Mouse (Mus musculus): ENCODE data around the gene Magee1.
"Not testable (repeated sequence)": the region's sequence is repeated elsewhere in the genome, so short reads cannot be mapped to it uniquely, and the experiment has no call there.

Gene Magee1

DNA sequence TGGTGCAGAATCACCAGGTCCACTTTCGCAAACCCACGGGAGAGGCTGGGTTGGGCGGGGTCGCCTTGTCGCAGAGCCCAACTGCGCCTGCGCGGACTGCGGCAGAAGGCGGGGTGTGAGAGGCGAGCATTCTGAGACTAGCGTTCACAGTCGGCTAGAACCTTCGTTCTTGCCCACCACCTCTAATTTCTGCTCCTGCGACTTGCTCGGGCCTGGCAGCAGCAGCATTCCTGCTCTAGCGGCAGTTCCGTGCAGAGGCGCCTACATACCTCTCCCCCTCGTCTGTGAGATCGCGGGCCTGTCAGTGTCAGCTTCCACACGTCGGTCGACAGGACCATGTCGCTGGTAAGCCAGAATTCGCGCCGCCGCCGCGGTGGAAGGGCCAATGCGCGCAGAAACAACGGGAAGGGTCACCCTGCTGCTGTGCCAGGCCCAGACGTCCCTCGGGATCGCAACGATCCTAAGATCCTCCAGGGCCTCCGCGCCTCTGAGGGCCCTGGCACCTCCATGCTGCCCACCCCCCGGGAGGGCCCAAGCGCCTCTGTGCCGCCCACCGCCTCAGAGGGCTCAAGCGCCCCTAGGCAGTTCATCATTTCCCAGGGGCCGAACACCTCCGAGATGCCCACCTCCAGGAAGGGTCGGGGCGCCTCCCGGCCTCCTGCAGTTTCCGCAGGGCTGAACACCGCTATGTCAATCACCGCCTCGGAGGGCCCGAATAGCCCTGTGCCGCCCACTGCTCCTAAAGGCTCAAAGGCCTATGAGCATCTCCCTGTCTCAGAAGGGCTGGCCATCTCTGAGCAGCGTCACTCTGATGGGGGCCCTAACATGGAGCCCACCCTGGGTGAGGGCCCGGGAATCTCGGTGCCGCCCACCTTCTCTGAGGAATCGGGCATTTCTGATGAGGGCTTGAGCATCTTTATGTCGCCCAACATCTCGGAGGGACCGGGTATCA is at the start of gene Magee1:
Gene Magee1, plus strand, starts transcription at position 104 of the 952 bp plus-strand sequence.
- in situ Hi-C loops (cut with MboI), result no loop called here

GRCm38 (mm10) chrX:105079151-105079550 is 41.0 kb upstream of the Magee1 start:
- in situ Hi-C loops (cut with MboI), result no loop called here

DNA sequence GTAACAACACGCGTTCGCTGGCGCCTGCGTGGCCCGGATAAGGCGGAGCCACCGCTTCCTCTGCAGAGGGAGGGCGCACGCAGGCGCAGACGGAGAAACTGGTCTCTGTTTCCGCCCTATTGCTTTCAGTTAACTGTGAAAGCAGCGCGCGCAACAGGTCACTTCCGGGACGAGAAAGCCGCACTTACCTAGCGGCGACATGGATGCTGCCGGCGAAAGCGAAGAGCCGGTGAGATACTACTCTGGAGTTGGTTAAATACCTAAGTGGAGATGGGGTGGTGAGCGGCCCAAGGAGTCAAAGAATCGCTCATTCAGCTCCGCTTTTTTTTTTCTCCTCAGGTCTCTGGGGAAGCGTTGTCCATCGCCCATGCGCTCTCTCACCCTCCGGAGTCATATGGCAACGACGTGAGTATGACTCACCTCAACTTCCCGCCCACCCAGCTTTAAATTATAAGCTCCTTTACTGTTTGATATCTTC is 40.5 kb upstream of the Magee1 start, which contains the start of gene Pbdc1:
Gene Pbdc1, plus strand, starts transcription at position 142 of the 478 bp plus-strand sequence.
- in situ Hi-C loops (cut with MboI), result no loop called here

DNA sequence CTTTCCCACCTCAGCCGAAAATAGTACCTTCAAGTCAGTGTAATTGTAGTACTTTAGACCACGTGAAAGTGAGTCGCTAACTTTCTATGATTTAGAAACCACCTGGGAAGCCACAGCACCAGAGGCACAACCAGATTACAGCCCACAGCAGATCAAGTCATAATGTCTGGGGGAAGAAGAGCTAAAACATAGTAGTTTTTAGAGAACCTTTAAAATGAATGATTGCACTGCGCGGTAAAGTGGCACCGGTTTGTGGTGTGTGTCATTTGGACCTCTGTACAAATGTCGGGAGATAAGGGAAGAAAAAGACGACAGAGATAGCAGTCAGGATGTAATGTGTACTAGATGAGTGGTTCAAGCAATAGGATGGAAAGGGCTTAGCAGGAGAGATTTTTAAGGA is 40.1 kb upstream of the Magee1 start:
- in situ Hi-C loops (cut with MboI), result no loop called here

GRCm38 (mm10) chrX:105083013-105083412 is 37.2 kb upstream of the Magee1 start:
- in situ Hi-C loops (cut with MboI), result not testable (repeated sequence)

DNA sequence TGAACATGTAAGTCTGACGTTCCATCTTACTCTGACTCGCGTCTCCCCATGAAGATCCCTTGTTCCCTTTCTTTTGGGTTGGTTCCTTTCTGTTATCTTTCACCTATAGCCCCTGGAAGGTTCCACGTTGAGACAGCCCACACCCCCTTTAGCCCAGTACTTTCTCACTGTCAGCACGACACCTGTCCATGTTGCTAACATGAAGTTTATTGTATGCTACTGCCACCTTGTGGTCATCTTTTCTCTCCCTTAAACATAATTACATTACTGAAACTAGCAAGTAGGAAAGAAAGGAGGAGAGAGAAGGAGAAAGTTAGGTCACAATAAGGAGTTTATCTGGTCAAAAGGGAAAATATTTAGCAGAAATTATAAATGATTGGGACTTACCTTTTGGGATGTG is 16.0 kb upstream of the Magee1 start:
- in situ Hi-C loops (cut with MboI), result no loop called here

DNA sequence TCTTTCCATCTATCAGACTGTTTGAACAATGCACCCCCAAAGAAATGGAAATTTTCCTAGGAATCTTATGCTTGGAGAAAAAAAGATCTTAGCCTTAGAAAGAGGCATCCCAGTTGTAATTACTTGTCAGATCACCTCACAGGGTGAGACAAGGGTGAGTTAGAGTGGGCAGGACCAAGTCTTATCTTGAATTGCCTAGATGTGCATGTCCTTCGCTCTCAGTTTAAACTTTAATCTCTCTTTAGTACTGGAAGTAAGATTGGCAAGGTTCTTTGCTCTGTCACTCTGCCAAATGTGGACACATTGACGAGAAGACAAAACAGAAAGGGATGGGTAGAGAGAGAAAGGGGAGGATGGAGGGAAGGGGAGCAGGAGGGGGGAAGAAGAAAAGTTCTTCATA is 5.2 kb upstream of the Magee1 start:
- in situ Hi-C loops (cut with MboI), result no loop called here

DNA sequence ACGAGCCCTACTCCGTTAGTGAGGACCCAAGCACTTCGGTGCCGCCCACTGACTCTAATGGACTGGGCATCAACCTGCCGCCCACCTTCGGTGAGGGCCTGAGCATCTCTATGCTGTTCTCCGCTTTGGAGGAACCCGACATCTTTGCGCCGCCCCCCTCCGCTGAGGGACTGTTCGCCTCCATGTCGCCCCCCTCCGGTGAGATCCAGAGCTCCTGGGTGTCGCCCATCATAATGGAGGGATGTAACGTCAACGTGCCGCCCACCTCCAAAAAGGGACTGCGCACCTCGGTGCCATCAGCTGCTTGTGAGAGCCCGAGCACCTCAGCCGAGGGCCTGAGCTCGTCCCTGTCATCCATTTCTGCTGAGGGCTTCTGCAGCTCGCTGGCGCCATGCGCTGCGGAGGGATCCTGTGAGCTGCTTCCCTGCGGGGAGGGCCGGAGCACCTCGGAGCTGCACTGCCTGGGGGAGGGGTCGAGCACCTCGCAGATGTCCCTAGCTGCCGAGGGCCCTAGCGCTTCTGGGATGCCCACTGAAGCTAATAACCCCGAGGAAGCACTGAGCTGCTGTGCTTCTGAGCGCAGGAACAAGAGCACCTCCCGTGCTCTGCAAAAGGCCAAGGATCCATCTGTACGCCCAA is 1.2 kb downstream of the Magee1 start:
- in situ Hi-C loops (cut with MboI), result no loop called here

GRCm38 (mm10) chrX:105124903-105125302 is 4.7 kb downstream of the Magee1 start:
- in situ Hi-C loops (cut with MboI), result no loop called here

GRCm38 (mm10) chrX:105151872-105152461 is 31.8 kb downstream of the Magee1 start:
- in situ Hi-C loops (cut with MboI), result no loop called here

DNA sequence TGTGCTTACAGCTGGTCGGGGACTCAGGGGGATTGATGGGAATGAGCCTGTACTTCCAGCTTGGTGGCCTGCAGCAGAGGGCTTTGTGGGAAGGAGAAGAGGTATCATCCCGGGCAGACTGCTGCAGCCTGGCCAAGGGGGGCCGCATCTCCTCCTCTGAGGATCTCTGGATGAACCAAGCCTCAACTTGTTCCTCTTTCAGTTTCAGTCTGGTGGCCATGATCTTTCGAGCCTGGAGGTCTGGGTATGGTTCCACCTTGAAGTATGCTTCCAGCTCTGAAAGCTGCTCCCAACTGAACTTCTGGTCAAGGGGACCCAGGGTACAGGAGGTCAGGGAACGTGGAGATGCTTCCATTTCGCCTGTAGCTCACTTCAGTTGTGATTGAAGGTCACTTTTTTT is 44.8 kb downstream of the Magee1 start:
- in situ Hi-C loops (cut with MboI), result not testable (repeated sequence)

DNA sequence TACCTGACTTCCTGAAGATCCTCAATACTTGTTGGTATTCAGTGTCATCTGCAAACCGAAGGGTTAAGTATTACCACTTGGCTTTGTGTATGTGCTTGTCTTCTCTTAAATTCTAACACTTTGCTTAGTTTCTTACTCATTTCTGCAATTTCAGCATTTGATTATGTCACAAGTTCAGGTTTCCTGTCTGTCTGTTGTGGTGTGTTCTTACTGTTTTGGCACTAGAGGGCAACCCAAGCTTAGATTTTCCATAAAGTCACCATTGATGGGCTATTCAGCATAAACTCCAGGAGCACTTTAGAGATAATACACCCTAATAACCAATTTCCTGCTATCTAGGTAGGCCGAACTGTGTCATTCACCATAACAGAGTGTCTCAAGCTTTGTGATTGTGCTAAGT is 47.0 kb downstream of the Magee1 start:
- in situ Hi-C loops (cut with MboI), result no loop called here
